Mouse (Mus musculus) adrenal gland, postnatal 14 days (tissue): ENCODE data around the gene Phospho1. TPM values are rescaled to one million over a fixed set of nuclear protein-coding genes. Genes with fewer than 3 reads are reported as not detected.

Experiments used
- DNase-seq: peaks from one replicate; pipeline ENCODE4 v3.0.0; 2021; ENCODE audit warnings: mixed read lengths
- long read RNA-seq, 2 experiments: library from polyadenylated mRNA; stranded (forward); transcript quantifications; one replicate each; pipeline ENCODE4 v2.0.0; 2021
- total RNA-seq: library from RNA; stranded (reverse); gene quantifications from 2 replicates; pipeline ENCODE4 v1.2.3, GENCODE M21; 2021

Gene Phospho1
- 269 and 312 TPM in 2 replicates for total RNA-seq
- long read RNA-seq, experiment 1, transcript Phospho1-201 (3 exons, 1,910 nt) = minor isoform, 7 of 34 reads
- long read RNA-seq, experiment 1, transcript Phospho1-202 (3 exons, 590 nt) = major isoform, 21 of 34 reads
- long read RNA-seq, experiment 1, partial matches to known transcripts = 1 of 34 reads
- long read RNA-seq, experiment 1, other reads (novel, unspliced or antisense) = 5 of 34 reads
- long read RNA-seq, experiment 2, transcript Phospho1-201 (3 exons, 1,910 nt) = minor isoform, 10 of 42 reads
- long read RNA-seq, experiment 2, transcript Phospho1-202 (3 exons, 590 nt) = major isoform, 24 of 42 reads
- long read RNA-seq, experiment 2, partial matches to known transcripts = 2 of 42 reads
- long read RNA-seq, experiment 2, other reads (novel, unspliced or antisense) = 6 of 42 reads

DNA sequence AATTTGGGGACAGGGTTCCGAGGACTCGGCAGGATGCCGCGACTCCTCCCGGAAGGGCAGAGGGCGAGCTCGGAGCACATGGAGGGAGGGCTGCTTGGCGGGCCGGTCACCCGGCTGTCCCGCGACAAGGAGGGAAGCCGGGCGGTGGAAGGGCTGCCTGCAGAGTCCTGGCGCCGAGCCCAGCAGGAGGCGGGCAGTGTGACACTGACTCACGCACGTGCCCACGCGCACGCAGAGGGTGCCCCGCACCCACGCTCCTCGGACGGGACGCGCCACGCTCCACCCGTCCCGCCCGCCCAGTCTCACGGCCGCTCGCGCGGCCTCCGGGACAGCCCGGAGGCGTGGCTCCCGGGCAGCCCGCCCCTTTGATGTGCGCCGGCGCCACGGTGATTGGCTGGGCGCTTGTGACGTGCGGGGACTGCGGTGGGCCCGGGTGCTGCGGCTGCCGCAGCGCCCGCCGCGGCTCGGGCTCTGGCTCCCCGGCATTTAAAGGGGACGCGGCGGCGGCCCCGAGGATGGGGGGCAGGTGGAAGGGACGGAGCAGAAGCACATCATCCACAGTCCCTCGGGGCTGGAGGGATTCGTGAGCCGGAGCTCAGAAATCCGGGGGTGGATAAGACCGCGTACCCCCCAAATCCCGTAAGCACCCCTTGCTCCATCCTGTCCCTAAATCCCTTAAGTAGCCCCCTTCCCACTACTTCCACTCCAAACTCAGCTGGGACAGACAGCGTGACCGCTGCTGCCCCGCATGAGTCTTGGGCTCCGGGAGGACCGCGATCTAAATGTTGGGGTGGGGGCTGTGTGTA lies at the start of gene Phospho1:
Gene Phospho1 (plus strand): TSS at position 429 of the 806 bp plus-strand sequence.
- DNase-seq = peak; percentile 97

DNA sequence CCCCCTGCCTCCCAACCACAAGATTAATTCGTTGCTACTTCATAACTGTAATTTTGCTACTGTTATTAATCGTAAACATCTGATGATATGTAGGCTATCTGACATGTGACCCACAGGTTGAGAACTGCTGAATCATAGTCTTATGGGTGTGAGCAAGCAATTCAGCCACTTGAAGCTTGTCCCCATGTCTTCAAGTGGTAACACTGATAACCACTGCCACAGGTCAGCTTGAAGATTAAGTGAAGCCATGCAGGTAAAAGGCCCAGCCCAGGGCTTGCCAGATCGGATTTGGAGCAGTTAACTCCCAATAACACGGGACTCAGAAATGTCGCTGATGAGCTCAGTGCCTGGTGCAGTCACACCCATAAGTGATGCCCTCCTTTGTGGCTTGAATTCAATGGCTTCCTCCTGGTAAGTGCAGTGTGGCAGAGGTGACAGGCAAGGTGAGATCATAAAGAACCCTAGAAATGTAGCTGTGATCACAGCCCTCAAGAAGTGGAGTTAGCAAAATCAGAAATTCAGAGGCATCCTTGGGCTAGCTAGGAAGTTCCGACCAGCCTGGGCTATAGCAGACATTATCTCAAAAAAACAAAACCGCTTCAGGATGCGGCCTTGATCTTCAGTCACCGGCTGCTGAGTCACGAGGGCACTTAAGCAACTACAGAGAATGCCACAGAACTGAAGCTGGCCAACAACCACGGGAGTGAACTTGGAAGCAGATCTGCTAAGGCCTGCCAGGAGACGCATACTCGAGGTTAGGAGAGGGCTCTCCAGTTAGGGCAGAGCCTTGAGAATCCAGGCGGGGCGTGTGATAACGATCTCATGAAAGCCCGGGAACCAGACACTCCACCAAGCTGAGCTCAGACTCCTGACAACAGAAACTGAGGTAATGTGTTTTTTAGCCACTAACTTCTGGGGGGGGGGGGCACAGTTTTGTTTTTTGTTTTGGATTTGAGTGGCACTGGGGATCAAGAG lies 46.7 kb upstream of the Phospho1 start:
- peak; percentile 90 for DNase-seq

DNA sequence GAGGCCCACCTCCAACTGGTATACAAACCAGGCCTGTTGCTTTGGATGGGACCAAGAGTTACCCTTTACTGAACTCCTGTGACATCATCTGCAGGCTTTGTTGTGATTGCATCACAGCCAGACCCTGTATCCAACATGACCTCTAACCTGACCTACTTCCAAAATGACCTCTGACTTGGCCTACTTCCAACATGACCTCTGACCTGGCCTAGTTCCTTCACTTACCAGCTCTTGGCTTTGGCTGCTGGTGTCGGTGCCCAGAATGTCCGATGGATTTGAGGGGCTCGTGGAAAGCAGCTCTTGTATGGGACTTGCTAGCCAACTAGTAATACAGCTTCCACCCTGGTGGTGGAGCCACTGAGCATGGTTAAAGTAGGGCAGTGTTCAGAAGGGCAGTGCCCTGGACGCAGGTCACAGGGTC lies 45.5 kb upstream of the Phospho1 start:
- DNase-seq = peak; percentile 72

DNA sequence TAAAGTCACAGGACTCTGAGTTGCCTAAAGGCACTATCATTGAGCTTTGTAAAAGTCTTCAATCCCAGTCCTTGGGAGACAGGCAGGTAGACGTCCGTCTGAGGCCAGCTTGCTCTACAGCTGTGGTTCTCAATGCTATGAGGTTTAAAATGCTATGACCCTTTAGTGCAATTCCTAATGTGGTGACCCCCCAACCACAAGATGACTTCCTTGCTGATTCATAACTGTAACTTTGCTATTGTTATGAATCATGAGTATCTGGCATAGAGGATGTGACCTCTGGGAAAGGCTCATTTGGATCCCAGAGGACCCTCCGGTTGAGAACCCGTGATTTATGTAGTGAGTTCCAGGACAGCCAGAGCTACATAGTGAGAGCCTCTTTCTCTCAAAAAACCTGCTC lies 44.9 kb upstream of the Phospho1 start:
- DNase-seq = no peak

DNA sequence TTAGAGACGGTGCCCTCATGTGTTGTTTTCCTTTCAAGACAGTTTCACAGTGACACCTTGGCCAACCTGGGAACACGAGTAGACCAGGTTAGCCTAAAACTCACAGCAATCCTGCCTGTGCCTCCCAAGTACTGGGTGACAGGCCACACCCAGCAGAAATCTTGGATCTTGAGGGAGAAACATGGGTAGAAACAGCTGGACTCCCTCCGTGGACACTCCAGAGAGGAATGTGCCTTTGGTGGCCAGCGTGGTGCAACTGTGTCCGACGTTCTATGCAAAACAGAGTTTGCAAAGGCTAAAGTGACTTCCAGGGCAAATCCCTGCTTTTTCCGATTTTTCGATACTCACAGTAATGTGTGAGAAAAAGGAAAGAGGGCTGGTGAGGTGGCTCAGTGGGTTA lies 43.8 kb upstream of the Phospho1 start:
- DNase-seq = no peak

DNA sequence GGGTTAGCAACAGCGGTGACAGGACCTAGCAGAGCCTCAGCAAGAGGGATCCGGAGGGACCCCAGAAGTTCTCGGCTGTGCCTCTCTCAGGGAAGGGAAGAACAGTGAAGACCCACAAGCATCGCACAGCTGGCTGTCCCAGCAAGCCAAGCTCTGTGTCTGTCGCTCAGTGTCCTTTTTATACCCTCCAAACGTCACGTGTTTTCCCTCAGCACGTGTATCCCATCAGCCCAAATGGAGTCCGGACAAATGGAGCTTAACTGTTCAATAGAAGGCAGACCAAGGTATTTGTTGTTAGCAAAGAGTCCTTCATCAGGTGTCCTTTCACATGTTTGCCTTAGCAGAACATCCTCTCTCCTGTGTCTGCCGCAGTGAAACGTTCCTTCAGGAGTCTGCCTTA lies 42.7 kb upstream of the Phospho1 start:
- no peak for DNase-seq

DNA sequence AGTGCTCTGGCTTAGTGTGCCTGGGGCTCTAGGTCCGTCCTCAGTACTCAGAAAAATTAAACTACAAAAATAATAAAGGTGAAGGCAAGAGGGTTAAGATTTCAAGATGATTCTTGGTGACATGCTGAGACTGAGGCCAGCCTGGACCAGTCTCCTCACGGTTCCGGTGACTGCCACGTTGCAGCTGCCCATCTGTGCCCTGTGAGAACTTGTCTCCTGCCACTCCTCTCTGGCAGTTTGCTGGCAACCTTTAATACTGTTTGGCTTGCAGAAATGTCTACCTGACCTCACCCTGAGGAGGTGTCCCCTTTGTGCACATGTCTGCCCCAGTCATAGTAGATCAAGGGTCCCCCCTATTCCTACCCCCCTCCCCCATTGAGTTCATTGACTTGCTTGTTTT lies 40.8 kb upstream of the Phospho1 start:
- no peak for DNase-seq

DNA sequence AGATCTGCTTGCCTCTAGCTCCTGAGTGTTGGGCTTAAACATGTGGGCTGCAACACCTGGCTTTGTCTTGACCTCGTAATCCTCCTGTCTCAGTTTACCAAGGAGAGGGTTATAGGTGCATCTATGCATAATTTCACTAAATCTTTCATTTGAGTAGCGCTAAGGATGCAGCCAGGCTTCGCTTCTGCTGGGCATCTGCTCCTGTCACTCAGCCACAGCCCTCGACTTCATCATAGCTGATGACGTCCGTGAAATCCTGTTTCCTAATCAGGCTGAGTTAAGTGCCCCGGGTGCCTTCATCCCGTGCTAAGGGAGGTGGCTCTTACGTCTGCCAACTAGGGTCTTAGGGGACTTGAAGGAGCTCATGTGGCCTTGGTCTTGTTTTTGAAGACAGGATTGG lies 40.3 kb upstream of the Phospho1 start:
- no peak for DNase-seq

DNA sequence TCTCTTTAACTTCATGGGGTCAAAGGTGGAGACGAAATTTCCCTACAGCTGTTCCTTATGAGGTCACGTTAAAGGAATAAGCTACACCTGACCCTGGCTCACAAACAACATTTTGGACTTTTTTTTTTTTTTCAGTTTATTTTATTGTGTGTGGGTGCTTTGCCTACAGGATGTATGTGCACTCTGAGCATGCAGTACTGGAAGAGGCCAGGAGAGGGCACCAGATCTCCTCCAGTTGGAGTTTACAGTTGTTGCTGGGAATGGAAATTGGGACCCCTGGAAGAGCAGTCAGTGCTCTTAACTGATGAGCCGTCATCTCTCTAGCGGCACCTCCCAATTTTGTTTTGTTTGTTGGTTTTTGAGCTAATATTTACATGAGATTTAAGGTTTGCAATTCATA lies 38.6 kb upstream of the Phospho1 start:
- DNase-seq = no peak

DNA sequence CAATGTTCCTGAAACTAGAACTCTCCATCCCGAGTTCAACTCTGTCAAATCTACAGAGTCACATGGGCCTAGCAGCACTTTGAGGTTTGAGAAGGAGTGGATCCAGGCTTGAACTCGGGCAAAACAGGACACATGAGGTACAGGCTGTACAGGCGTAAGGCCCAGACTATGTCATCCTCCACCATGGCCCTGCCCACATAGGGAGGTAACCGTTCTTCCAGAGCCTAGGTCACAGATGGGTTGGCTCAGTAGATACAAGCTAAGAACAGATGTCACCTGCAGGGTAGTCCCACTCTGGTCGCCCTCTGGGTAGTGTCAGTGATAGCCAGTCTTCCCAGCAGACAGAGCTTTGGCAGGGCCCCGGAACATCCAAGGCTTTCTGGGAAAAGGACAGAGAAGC lies 37.8 kb upstream of the Phospho1 start:
- no peak for DNase-seq

DNA sequence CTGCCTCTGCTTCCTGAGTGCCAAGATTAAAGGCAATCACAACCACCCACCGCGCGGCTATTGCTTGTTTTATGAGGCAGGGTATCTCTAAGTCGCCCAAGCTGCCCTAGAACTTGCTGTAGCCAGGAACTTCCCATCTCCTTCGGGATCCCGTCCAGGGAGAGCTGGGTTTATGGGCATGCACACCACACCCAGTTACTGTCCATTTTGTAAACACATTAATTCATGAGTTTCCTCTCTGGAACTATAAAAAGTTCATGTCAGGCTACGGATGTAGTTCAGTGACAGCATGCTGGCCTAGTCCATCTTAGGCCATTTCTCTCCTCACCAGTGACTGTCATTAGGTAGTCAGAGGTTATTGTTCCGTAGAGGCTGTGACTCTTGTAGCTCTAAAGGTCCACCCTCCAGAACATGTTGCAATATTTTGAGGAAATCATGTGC lies 34.8 kb upstream of the Phospho1 start:
- peak; percentile 43 for DNase-seq

DNA sequence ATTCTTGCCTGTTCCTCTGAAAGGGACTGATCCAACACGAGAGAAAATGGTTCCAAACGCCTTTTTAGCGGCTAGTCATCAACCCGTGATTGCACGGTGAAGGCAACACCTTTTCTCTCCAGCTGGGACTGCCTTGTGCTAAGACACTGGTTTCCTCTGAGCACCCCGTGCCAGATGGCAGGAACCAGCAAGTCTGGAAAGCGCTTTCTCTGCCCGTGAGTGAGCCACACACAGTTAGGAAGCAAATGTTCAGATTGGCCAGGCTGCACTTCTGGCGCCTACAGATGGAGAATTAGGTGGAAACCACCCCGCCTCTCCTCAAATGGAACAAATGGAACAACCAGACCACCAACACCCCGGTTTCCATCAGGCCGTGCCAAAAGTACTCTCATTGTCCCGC lies 32.5 kb upstream of the Phospho1 start:
- DNase-seq = no peak

DNA sequence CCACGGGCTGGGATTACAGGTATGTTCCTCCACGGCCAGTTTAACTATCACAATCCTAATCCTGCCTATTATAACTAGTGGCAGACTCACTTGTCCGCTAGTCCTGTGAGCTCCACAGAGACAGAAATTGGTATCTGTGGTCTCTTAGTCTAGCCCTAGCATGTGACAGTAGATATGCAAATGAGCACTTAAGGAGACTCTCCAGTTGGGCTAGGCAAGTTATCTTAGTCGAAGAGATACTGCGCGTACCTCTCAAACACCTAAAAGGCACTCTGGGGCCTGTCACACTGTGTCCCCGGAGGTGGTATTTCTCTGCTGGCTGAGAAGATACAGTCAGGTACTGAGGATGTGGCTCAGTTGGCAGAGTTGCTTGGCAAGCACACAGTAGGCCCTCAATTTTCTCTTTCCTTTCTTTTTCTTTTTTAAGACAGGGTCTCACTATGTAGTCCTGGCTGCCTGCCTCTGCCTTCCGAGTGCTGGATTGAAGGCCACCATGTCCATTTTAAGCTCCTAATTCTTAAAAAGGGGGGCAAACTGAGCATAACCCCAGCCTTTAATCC lies 31.3 kb upstream of the Phospho1 start:
- DNase-seq = no peak

DNA sequence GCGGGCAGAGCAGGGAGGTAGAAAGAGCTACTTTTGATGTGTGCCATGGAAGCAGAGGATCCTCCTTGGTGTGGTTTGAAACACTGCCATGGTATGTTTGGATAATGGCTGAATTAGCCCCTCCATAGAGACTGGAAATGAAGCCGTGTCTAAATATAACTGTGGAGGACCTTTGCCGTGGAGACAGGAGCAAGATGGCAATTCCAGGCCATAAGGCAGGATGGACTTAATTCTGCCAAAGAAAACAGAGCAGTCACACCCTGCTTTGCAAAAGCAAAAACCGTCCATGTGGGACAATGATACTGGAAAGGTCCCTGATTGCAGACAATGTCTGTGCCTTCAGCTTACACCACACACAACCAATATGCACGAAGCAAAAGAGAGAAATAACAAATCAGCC lies 30.1 kb upstream of the Phospho1 start:
- no peak for DNase-seq

DNA sequence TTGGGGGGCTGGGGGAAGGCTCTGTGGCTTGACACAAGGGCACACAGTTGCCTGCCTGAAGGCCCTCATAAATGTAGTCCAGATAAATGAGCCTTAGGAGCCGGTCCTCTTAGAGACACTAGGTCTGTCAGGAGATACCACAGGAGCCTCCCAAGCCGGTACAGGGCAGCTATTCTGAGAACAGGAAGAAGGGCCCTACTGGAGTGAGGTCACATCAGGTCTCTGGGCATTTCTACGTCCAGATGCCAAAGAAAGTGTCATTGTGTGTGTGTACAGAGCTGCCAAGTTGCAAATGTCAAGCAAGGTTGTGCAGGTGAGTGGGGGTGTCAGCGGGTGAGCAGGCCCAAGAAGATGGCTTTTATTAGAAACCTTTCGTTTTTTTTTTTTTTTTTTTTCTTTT lies 28.7 kb upstream of the Phospho1 start:
- DNase-seq = peak; percentile 41

DNA sequence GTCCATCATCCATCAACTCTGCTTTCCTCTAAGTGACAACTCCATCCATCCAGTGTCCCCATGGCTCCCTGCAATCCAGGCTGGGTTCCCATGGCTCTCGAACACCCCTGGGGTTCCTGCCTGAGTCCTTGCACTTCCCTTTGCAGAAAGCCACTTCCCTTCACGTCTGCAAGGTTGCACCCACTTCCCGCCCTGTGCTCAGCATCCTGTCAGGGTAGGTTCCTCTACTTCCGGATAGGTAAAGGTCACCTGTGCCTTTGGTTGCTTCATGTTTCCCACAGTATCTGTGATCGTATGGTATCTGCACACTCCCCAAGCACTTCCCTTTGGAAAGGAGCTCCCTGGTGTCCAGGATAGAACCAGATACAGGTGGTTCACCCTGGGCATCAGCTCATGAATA lies 19.3 kb upstream of the Phospho1 start:
- no peak for DNase-seq

DNA sequence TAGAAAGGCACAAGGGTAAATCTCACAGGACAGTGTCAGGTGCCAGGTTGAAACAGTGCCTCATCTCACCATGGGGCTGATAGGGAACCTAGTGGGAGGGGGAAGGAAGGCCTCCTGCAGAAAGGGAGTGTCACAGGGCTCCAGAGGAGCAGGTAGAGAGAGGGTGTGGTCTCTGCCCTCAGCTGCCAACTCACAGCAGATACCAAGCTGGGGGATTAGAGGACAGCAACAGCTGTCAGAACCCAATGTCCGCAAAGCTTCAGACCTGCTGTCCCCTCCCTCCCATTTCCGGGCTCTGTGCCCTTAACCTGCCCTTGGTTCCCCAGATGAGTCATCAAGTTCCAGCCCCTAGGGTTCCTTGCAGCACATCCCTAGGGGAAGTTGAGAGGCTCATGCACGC lies 18.8 kb upstream of the Phospho1 start:
- DNase-seq = peak; percentile 85

DNA sequence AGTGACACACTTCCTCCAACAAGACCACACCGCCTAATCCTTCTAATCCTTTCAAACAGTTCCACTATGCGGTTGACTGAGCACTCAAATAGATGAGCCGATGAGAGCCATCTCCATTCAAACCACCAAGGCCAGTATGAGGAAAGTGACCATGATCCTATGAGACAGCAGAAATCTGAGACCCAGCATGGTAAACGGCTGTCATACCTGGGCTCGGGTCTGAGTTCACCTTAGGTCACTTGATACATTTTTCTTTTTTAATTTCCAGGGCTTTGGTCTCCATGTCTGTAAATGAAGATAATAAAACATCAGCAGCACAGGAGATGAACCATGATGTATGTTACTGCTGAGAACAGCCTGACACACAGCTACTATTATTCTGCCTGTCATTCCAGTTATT lies 16.4 kb upstream of the Phospho1 start:
- no peak for DNase-seq

DNA sequence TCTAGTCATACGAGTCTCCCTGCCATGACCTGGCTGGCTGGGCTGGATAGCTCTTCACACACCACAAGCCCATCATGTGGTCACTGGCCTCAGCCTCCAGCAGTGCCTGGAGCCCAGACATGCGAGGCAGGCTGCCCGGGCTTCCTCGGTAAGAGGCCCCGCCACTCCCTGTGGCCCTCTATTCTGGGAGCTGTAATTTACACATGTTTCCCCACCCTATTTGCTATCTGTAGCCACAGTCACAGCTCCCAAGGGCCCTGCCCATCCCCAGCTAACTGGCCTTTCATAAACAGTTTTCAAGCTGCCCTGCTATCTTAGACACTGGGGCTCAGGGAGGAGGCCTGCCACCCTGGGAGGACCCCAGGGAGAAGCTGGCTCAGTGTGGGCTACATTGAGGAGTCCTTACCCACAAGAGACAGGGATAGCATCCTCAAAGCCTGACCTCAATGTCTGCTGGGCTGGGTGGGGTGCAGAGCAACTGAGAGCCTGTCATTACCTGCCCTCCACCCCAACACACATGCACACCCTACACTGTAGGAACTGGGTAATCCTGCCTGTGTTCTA lies 15.8 kb upstream of the Phospho1 start:
- DNase-seq = no peak

DNA sequence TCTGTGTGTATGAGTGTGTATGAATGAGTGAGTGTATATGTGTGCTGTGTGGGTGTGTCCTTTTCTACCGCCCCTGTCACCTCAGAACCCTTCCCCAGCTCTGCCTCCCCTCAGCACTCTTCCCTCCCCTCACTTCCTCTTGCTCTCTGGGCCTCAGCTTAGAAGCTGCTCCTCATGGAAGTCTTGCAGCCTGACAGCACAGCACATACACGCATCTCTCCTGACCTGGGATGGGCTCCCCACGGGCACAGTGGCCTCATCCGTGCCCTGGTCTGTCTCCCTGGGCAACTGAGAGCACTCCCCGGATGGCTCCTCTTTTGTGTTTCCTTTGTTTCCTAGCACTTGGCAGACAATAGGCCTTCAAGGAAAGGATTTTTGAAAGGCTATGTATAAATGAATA lies 14.7 kb upstream of the Phospho1 start:
- no peak for DNase-seq

DNA sequence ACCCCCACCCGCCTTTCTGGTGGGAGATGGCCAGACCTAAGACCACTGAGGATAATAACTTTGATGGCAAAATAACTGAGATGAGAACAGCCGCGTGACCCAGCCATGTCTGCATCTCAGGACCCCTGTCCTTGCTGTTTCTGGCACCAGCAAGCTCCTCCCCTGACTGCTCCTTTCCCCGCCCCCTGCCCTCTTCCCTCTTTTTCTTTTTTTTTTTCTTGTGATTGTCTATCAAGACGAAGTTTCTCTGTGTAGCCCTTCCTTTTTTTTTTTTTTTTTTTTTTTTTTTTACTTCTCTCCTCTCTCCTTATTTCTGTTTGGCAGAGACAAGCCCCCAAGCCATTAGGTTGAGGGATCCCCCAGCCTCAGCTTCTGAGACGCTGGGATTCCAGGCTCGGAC lies 13.5 kb upstream of the Phospho1 start:
- DNase-seq = no peak

DNA sequence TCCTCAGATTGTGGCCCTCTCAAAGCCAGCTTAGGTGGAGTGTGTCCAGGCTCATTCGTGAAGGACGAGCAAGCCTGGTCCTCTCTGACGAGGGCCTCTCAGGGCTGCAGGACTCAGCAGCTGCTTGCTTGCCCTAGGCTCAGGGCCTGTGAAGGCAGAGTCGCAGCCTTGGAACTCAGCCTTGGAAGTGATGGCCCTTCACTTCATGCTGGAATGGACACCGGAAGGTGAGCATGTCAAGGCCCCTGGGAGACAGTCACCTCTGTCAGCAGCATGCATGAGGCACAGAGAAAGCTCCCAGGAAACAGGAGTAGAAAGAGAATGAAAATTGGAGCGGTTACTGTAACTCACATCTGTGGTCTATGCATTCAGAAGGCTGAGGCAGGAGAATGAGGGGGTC lies 12.6 kb upstream of the Phospho1 start:
- no peak for DNase-seq
